Mouse (Mus musculus) common myeloid progenitor, adult 5-6 weeks (primary cell): ENCODE results near the gene Tepsin. TPM values are rescaled to one million over a fixed set of nuclear protein-coding genes. Genes with fewer than 3 reads are reported as not detected.
A peak's percentile ranks its signal among the peaks of the same experiment; 100 is the strongest.

Experiments
- ATAC-seq: replicated peaks from 2 replicates; pipeline ENCODE4 v1.8.0; 2016; ENCODE audit warnings: low read depth, mild to moderate bottlenecking, moderate TSS enrichment, inconsistent platforms; ENCODE audit not compliant: poor library complexity, severe bottlenecking
- total RNA-seq: library from RNA; stranded (forward); fragments of 200-1000, 187-1606 nt; gene quantifications from 2 replicates; pipeline ENCODE4 v1.2.3, GENCODE M21; 2017

The Tepsin gene
- total RNA-seq, 1 experiment from 2014 or later, result 7.9 TPM

GRCm38 (mm10) chr11:120067834-120068233 is 30.7 kb downstream of the Tepsin start:
- no peak for ATAC-seq

DNA sequence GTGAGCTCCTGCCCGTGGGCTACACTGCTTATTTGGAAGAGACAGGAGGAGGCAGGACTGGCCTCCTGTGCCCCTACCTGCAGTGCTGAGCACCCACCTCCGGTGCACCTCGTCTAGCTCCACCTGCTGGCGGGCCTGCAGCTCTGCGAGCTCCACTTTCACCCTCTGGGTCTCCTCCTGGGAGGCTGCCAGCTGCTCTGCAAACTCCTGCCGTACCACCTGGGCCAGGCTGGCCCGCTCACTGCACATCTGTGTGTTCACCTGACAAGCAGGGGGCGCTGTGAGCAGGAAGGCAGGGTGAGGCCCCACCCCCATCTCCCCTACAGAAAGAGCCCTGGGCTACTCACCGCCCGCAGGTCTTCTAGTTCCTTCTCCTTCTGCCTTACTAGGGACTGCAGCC is 33.2 kb downstream of the Tepsin start:
- ATAC-seq, result peak; percentile 44

- ATAC-seq, result no peak
Measured at GRCm38 (mm10) chr11:120064668-120065040, 33.9 kb downstream of the Tepsin start.

DNA sequence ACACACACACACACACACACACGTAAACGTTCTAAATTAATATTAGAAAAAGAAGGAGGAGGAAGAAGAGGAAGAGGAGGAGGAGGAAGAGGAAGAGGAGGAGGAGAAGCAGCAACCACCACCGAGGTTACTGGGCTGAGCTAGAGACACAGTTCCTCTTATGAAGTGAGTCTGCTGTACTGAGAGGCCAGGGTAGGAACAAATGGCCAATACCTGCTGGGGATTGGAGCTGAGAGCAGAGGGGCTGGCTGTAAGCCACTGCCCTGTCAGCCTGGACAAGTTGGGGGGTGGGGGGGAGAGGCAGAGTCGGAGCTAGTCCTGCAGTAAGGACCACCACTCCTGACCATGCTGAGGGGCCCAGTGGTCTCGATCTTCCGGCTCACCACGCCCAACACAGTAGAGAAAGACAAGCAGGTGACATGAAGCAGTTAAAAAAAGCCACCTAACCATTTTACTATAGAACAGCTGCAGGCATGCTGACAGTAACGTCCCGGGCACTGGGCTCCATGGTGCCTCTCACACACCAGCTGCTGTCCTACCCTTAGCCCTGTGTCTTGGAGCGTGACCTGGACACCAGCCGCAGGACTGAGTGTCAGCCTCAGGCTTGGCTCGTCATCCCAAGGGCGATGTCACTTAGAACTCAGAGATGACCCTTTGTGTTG is 34.4 kb downstream of the Tepsin start:
- ATAC-seq, result peak; percentile 50

GRCm38 (mm10) chr11:120063326-120063725 is 35.2 kb downstream of the Tepsin start:
- ATAC-seq, result no peak

GRCm38 (mm10) chr11:120060634-120061033 is 37.9 kb downstream of the Tepsin start:
- ATAC-seq, result no peak

- no peak for ATAC-seq
Measured at GRCm38 (mm10) chr11:120055953-120056732, 42.4 kb downstream of the Tepsin start.

- no peak for ATAC-seq
Measured at GRCm38 (mm10) chr11:120053846-120054245, 44.7 kb downstream of the Tepsin start.

GRCm38 (mm10) chr11:120052274-120052673 is 46.3 kb downstream of the Tepsin start:
- ATAC-seq, result no peak

GRCm38 (mm10) chr11:120051124-120051811 is 47.3 kb downstream of the Tepsin start:
- peak; percentile 48 for ATAC-seq

GRCm38 (mm10) chr11:120049067-120049466 is 49.5 kb downstream of the Tepsin start:
- no peak for ATAC-seq

DNA sequence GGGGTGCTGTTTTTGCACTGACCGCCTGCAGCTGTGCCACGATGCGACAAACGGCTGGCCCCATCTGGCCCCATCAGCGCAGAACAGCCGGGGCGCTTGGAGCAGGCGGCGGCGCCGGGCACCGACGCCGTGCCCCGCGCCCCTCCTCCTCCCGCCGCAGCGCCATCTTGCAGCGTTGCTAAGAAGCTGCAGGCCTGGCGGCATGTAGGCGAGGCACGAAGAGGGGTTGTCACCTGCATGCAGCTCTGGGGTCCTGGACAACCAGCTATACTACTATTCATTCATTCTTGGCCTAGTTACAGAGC is 50.3 kb downstream of the Tepsin start:
- peak; percentile 40 for ATAC-seq

DNA sequence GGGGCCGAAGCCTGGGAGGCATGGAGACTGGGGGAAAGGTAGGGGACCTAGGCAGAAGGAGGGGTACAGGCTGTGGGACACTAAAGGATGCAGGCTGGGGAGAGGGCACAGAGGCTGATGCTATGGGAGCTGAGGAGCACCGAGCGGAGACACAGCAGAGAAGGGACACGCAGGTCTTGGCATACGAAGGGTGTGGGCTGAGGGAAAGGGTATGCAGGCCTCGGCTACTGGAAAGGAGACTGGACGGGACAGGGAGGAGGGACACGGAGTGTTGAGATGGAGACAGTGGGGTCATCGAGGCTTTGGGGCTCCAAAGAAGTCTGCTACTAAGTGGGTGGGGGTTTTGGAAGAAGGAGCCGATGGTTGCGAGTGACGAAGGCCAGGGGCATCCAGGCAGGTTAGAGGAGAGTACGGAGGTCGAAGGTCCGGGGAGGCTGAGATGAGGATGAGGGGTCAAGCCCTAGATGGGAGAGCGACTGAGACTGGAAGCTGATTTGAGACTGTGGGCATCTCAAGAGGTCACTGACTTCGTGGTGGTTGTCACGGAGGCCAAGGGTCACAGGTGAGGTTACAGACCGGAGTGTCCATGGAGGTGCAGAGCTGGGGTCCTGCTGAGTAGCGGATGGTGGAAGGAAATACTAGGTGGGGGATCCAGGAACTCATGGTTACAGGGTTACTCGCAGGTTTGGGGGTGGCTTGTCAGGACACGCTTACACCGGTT is 50.8 kb downstream of the Tepsin start:
- 0 out of 2 replicates have a peak, but pooled peaks have one; percentile 3 for ATAC-seq

- ATAC-seq, result no peak
Measured at GRCm38 (mm10) chr11:120046553-120047191, 51.9 kb downstream of the Tepsin start, which contains the start of gene Aatk. Gene Aatk (minus strand): TSS chr11:120047167.

DNA sequence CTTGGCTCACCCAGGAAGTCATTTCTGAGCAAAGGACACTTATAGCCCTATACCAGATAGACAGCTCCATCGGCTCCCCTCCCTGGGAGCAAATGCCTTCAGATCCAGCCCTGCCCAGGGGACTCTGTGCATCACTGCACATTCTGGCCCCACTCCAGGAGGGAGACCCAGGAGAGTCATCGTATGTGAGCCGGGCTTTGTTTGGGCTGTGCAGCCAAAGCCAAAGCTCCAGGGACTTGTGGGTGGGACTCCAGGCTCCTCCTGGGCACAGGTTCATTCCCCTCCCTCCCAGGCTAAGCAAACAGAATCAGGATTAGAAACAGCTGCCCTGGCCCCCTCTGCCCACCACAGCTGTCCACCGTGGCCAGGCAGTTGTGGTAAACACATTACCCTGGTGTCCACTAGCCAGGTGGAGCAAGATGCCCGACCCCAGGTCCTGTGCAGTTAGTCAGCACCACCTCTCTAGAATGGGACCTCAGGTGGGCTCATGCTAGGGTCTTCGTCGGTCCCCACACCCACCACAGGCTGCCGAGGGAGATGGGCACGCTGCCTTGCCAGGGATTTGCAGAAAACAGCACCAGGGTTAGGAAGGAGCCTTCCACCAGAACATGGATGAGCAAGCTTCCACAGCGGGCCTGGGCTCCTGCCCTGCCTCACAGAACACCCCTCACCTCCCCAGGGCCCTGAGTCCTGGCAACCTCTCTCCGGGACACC is 52.5 kb downstream of the Tepsin start:
- ATAC-seq, result no peak

DNA sequence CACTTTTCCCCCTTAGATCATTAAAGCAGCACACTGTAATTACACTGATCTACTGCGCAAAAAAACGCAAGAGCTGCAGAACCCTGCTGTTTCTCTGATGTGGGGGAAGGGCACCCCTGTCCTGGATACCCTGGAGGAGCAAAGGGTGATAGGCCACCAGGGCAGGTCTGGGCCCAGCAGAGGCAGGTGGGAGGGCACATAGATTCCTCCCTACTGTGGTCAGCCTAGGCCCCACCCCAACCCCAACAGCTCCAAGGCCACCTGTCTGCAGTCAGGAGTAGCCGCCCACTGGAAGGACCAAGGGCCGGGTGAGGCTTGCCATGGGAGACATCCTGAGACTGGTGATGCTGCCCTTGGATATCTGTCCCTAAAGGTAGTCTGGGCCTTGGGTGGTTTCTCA is 53.2 kb downstream of the Tepsin start:
- ATAC-seq, result no peak

- ATAC-seq, result no peak
Measured at GRCm38 (mm10) chr11:120042141-120042838, 56.2 kb downstream of the Tepsin start.

GRCm38 (mm10) chr11:120041191-120042123 is 57.1 kb downstream of the Tepsin start:
- peak; percentile 53 for ATAC-seq
